Mouse (Mus musculus): ENCODE measurements around the gene Tarbp2.

- TF ChIP-seq CTCF (IDR thresholded peaks at IDR 0.05; ENCODE audit: extremely low read depth, insufficient read length, insufficient replicate concordance, low read depth, low read length), result no peak
- no peak for TF ChIP-seq POLR2A (IDR thresholded peaks at IDR 0.05; ENCODE audit: low read depth, low read length)
Observed at GRCm38 (mm10) chr15:102474520-102474919, 43.5 kb upstream of the Tarbp2 start.

Measured in small intestine, adult 2 months (tissue).